Mouse (Mus musculus): ENCODE data around the gene Pik3r6. TPM values are rescaled to one million over a fixed set of nuclear protein-coding genes. Genes with fewer than 3 reads are reported as not detected.

The Pik3r6 gene
- total and polyA plus RNA-seq, 3 experiments, result 0.42 to 1.5 TPM; not detected in 1

DNA sequence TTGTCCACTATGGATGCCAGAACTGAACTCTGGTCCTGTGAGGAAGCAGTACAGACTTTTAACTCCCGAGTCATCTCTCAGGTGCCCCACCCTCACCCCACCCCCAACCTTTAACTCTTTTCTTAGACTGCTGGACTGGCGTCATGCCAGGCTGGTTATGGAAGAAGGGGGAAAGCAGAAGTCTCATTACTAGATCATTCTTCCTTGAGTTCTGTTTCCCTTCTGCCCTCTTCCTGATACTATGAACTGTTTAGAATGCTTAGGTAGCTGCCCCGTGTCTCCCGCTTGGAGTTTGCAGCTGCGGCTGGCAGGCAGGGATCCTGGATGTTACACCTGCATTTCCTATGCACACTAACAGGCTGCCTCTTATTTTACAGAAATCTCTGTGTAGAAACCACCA is 17.0 kb downstream of the Pik3r6 start:
- H3K36me3 ChIP-seq (ENCODE audit: control insufficient read depth in 1 of 2, insufficient read depth in 2 of 2, low read length in 2 of 2), result peaks cover 0 to 28% of the 10 kb centered on the region in 2 experiments; a peak in 2 of 4 replicates
- no peak overlapping the region for H3K9ac ChIP-seq (ENCODE audit: control insufficient read depth, low read depth, low read length, poor library complexity, severe bottlenecking)
- H3K9me3 ChIP-seq (replicated peaks; ENCODE audit: insufficient read depth, low read length), result no peaks in the 10 kb centered on the region
- peak overlapping the region; percentile 45 for H3K27ac ChIP-seq (ENCODE audit: control insufficient read depth, low read depth, low read length)
- TF ChIP-seq TBP (IDR thresholded peaks at IDR 0.05; ENCODE audit: low read depth, low read length) (0 out of 2 replicates have a peak, but pooled peaks have one; percentile 28), TAL1 (IDR thresholded peaks at IDR 0.05; ENCODE audit: low read length) (no peak), MEF2A (IDR thresholded peaks at IDR 0.05; ENCODE audit: extremely low read depth, insufficient replicate concordance, low read depth, low read length, poor library complexity, severe bottlenecking) (no peak), SIN3A (IDR thresholded peaks at IDR 0.05; ENCODE audit: low read length) (0 out of 2 replicates have a peak, but pooled peaks have one; percentile 8), NRF1 (IDR thresholded peaks at IDR 0.05; ENCODE audit: insufficient read depth, low read depth, low read length, poor library complexity, severe bottlenecking) (no peak), USF1 (IDR thresholded peaks at IDR 0.05; ENCODE audit: low read depth, low read length) (no peak), ETS1 (IDR thresholded peaks at IDR 0.05; ENCODE audit: low read depth, low read length) (peak; percentile 54; the same call in 1 of the 2 replicates), GATA1 (IDR thresholded peaks at IDR 0.05; ENCODE audit: low read depth, low read length) (no peak), CHD1 (IDR thresholded peaks at IDR 0.05; ENCODE audit: low read depth, low read length) (no peak), MAZ (IDR thresholded peaks at IDR 0.05; ENCODE audit: low read depth, low read length) (peak; percentile 67; the same call in 1 of the 2 replicates), RAD21 (IDR thresholded peaks at IDR 0.05; ENCODE audit: low read depth, low read length) (no peak), MAX (IDR thresholded peaks at IDR 0.05; ENCODE audit: low read length) (no peak), GABPA (IDR thresholded peaks at IDR 0.05; ENCODE audit: low read depth, low read length) (no peak), E2F4 (IDR thresholded peaks at IDR 0.05; ENCODE audit: borderline replicate concordance, low read depth, low read length) (no peak), ZC3H11A (IDR thresholded peaks at IDR 0.05; ENCODE audit: low read depth, low read length) (no peak), ZMIZ1 (IDR thresholded peaks at IDR 0.05; ENCODE audit: low read depth, low read length) (no peak), MYB (IDR thresholded peaks at IDR 0.05; ENCODE audit: low read depth, low read length) (no peak), USF2 (IDR thresholded peaks at IDR 0.05; ENCODE audit: borderline replicate concordance in 1 of 2, insufficient read depth in 1 of 2, low read depth in 1 of 2, low read length in 2 of 2) (no peak), MXI1 (IDR thresholded peaks at IDR 0.05; ENCODE audit: low read depth, low read length) (no peak), CTCF (IDR thresholded peaks at IDR 0.05 in 2 of 3, conservative IDR thresholded peaks at IDR 0.05 in 1 of 3; ENCODE audit: control insufficient read depth in 1 of 3, insufficient read depth in 1 of 3, low read depth in 2 of 3, low read length in 3 of 3, poor library complexity in 1 of 3, severe bottlenecking in 1 of 3) (no peak), MAFK (IDR thresholded peaks at IDR 0.05; ENCODE audit: borderline replicate concordance, low read depth, low read length) (no peak), KAT2A (conservative IDR thresholded peaks at IDR 0.05; ENCODE audit: low read depth, low read length) (no peak), HCFC1 (IDR thresholded peaks at IDR 0.05; ENCODE audit: low read depth, low read length) (no peak), BHLHE40 (IDR thresholded peaks at IDR 0.05; ENCODE audit: borderline replicate concordance, low read depth, low read length) (no peak), EP300 (IDR thresholded peaks at IDR 0.05; ENCODE audit: low read depth in 1 of 2, low read length in 2 of 2) (peak in 1 of 2 experiments; percentile 34; a peak in 1 of 4 replicates), MYC (IDR thresholded peaks at IDR 0.05; ENCODE audit: low read depth, low read length) (no peak), POLR2AphosphoS5 (IDR thresholded peaks at IDR 0.05; ENCODE audit: borderline replicate concordance, low read depth, low read length) (no peak), TCF12 (IDR thresholded peaks at IDR 0.05; ENCODE audit: low read depth, low read length) (0 out of 2 replicates have a peak, but pooled peaks have one; percentile 14), ELF1 (IDR thresholded peaks at IDR 0.05; ENCODE audit: low read depth, low read length) (0 out of 2 replicates have a peak, but pooled peaks have one; percentile 28), POLR2AphosphoS2 (IDR thresholded peaks at IDR 0.05; ENCODE audit: low read length) (no peak)
- peaks cover 5 to 27% of the 10 kb centered on the region in 2 experiments for H3K4me1 ChIP-seq (ENCODE audit: control insufficient read depth in 1 of 2, insufficient read depth in 2 of 2, low read length in 2 of 2)
- H3K27me3 ChIP-seq (ENCODE audit: control insufficient read depth in 1 of 2, insufficient read depth in 2 of 2, low read length in 2 of 2), result peaks cover 1 to 3% of the 10 kb centered on the region in 2 experiments; a peak in 1 of 4 replicates
- no peaks in the 10 kb centered on the region for H3K79me2 ChIP-seq (ENCODE audit: control insufficient read depth, insufficient read depth, low read length, poor library complexity)
- DNase-seq (ENCODE audit: low read depth, low spot score), result peak; percentile 89
- H3K4me3 ChIP-seq (ENCODE audit: control insufficient read depth in 1 of 2, insufficient read depth in 1 of 2, low read depth in 2 of 2, low read length in 2 of 2), result peak overlapping the region in 1 of 2 experiments; percentile 7; a peak in 1 of 4 replicates
